22 mouse cellular contexts compared by ENCODE assay signal in genomic region chr7:78493591-78493990, GRCm38 (mm10).
A peak's percentile ranks its signal among the peaks of the same experiment; 100 is the strongest.
DNase-seq lines count a peak whose midpoint lies in the region; ATAC-seq and TF ChIP-seq lines count a peak whose summit lies in the region.
"Had no signal": no experiment of that assay in that cellular context is flagged by ENCODE, and none has a peak within 500 bp of the region (broad histone marks: within the 10 kb centered on the region; RNA-seq: fewer than 3 reads in every experiment).

No protein-coding gene starts in this region.

- H3K9ac ChIP-seq in forebrain, embryonic 12.5 days: no peak overlapping the region
- no peak overlapping the region for H3K9ac ChIP-seq in forebrain, postnatal 0 days
- H3K9ac ChIP-seq: embryonic facial prominence, embryonic 12.5 days; heart, embryonic 13.5 days; hindbrain, embryonic 12.5 days had no signal

- no peak overlapping the region for H3K4me2 ChIP-seq in forebrain, embryonic 12.5 days
- H3K4me2 ChIP-seq in forebrain, postnatal 0 days (ENCODE audit: low read depth): no peak overlapping the region
- H3K4me2 ChIP-seq: embryonic facial prominence, embryonic 12.5 days; heart, embryonic 13.5 days; hindbrain, embryonic 12.5 days had no signal

- no peak for TF ChIP-seq POLR2A in brain, embryonic 14.5 days (IDR thresholded peaks at IDR 0.05; ENCODE audit: borderline replicate concordance, extremely low read depth, insufficient read depth, insufficient read length, poor library complexity, severe bottlenecking)

- H3K27me3 ChIP-seq in forebrain, embryonic 12.5 days: no peaks in the 10 kb centered on the region
- H3K27me3 ChIP-seq in forebrain, embryonic 10.5 days (ENCODE audit: poor library complexity, severe bottlenecking): no peaks in the 10 kb centered on the region
- no peaks in the 10 kb centered on the region for H3K27me3 ChIP-seq in forebrain, postnatal 0 days (ENCODE audit: insufficient read depth, low read length)
- H3K27me3 ChIP-seq: embryonic facial prominence, embryonic 12.5 days; heart, embryonic 13.5 days; hindbrain, embryonic 12.5 days had no signal

- H3K4me1 ChIP-seq in forebrain, embryonic 12.5 days: no peaks in the 10 kb centered on the region
- H3K4me1 ChIP-seq in forebrain, embryonic 10.5 days: peaks cover 6% of the 10 kb centered on the region
- 0 out of 2 replicates have a peak, but pooled peaks cover 2% of the 10 kb centered on the region for H3K4me1 ChIP-seq in forebrain, postnatal 0 days (ENCODE audit: insufficient read depth)
- H3K4me1 ChIP-seq: embryonic facial prominence, embryonic 12.5 days; heart, embryonic 13.5 days had no signal

- no peak overlapping the region for H3K27ac ChIP-seq in forebrain, embryonic 12.5 days
- no peak overlapping the region for H3K27ac ChIP-seq in forebrain, embryonic 10.5 days
- no peak overlapping the region for H3K27ac ChIP-seq in forebrain, postnatal 0 days (ENCODE audit: low read depth, low read length)
- H3K27ac ChIP-seq: embryonic facial prominence, embryonic 12.5 days; heart, embryonic 13.5 days; hindbrain, embryonic 12.5 days had no signal

- no peak overlapping the region for H3K4me3 ChIP-seq in forebrain, embryonic 12.5 days (replicated peaks)
- H3K4me3 ChIP-seq in forebrain, embryonic 10.5 days: no peak overlapping the region
- no peak overlapping the region for H3K4me3 ChIP-seq in forebrain, postnatal 0 days (ENCODE audit: low read depth, low read length)
- H3K4me3 ChIP-seq: embryonic facial prominence, embryonic 12.5 days; heart, embryonic 13.5 days; hindbrain, embryonic 12.5 days had no signal

- no peaks in the 10 kb centered on the region for H3K9me3 ChIP-seq in forebrain, embryonic 12.5 days
- H3K9me3 ChIP-seq in forebrain, embryonic 10.5 days: no peaks in the 10 kb centered on the region
- no peaks in the 10 kb centered on the region for H3K9me3 ChIP-seq in forebrain, postnatal 0 days (ENCODE audit: low read length)
- H3K9me3 ChIP-seq: embryonic facial prominence, embryonic 12.5 days; heart, embryonic 13.5 days; hindbrain, embryonic 12.5 days had no signal

- WGBS in forebrain, embryonic 12.5 days: 90% methylated on average over 7 of the region's 7 CpGs
- 96% methylated on average over 7 of the region's 7 CpGs for WGBS in forebrain, embryonic 10.5 days
- WGBS in forebrain, postnatal 0 days: 69% methylated on average over 7 of the region's 7 CpGs

- DNase-seq in forebrain, embryonic 10.5 days (ENCODE audit: extremely low spot score, low spot score): no peak
- peak; percentile 36 to 51 for DNase-seq in layer of hippocampus, postnatal 10 days (ENCODE audit: low spot score in 2 of 2)
- no peak for DNase-seq in layer of hippocampus, postnatal 36 days
- peak; percentile 59 for DNase-seq in brain, embryonic 14.5 days (ENCODE audit: low read depth)
- DNase-seq in forebrain, postnatal 0 days: no peak
- no peak for DNase-seq in kidney, postnatal 36 days
- DNase-seq: adrenal gland, adult 8-10 months; adrenal gland, postnatal 36 days; B cell, adult 2 months; cerebellum, adult 11 months; cerebellum, adult 8-10 months; cerebellum, postnatal 25 days; gastrocnemius, postnatal 36 days; heart, adult 11 months; heart, postnatal 36 days had no signal

- 0 out of 2 replicates have a peak, but pooled peaks have one; percentile 27 for ATAC-seq in forebrain, embryonic 12.5 days (ENCODE audit: low FRiP score)
- ATAC-seq in forebrain, postnatal 0 days: peak; percentile 40; the same call in 1 of the 2 replicates
- ATAC-seq: CD4-positive, CD25-positive, alpha-beta regulatory T cell, adult 4 months; hindbrain, embryonic 16.5 days had no signal

- H3K36me3 ChIP-seq in forebrain, embryonic 12.5 days (replicated peaks): 0 out of 2 replicates have a peak, but pooled peaks cover 7% of the 10 kb centered on the region
- H3K36me3 ChIP-seq in forebrain, embryonic 10.5 days (replicated peaks): no peaks in the 10 kb centered on the region
- H3K36me3 ChIP-seq in forebrain, postnatal 0 days (ENCODE audit: insufficient read depth): no peaks in the 10 kb centered on the region
- H3K36me3 ChIP-seq: embryonic facial prominence, embryonic 12.5 days; G1E; heart, embryonic 13.5 days; hindbrain, embryonic 12.5 days had no signal

- TF ChIP-seq CTCF in brain, embryonic 14.5 days (IDR thresholded peaks at IDR 0.05; ENCODE audit: borderline replicate concordance, extremely low read depth, insufficient read depth, insufficient read length): no peak
- TF ChIP-seq CTCF in forebrain, postnatal 0 days (IDR thresholded peaks at IDR 0.05; ENCODE audit: low read depth): no peak

Comparison
In these comparisons a context has a peak if more than half of its experiments do, and no peak if none do; other contexts are left out.
1. DNase-seq: peak in layer of hippocampus, postnatal 10 days (2 of 2) and brain, embryonic 14.5 days (single experiment); none in forebrain, embryonic 10.5 days (single experiment), layer of hippocampus, postnatal 36 days (0 of 2), forebrain, postnatal 0 days (single experiment) and kidney, postnatal 36 days (0 of 2).